In genomic region chr5:24813946-24814345, GRCm38 (mm10) we compare ENCODE assay signal across 15 mouse cellular contexts. TPM values are rescaled to one million over a fixed set of nuclear protein-coding genes. Genes with fewer than 3 reads are reported as not detected.
DNase-seq lines count a peak whose midpoint lies in the region; ATAC-seq and TF ChIP-seq lines count a peak whose summit lies in the region.
"Had no signal": no experiment of that assay in that cellular context is flagged by ENCODE, and none has a peak within 500 bp of the region (broad histone marks: within the 10 kb centered on the region; RNA-seq: fewer than 3 reads in every experiment).

No protein-coding gene starts in this region.

- H3K4me2 ChIP-seq in lung, embryonic 15.5 days = no peak overlapping the region
- H3K4me2 ChIP-seq in forebrain, embryonic 12.5 days = no peak overlapping the region
- H3K4me2 ChIP-seq: heart, embryonic 11.5 days; hindbrain, embryonic 13.5 days had no signal

- no peak overlapping the region for H3K9ac ChIP-seq in lung, embryonic 15.5 days
- H3K9ac ChIP-seq in forebrain, embryonic 12.5 days = no peak overlapping the region
- H3K9ac ChIP-seq: hindbrain, embryonic 13.5 days had no signal

- H3K4me3 ChIP-seq in lung, embryonic 15.5 days = no peak overlapping the region
- H3K4me3 ChIP-seq in lung, adult 2 months (replicated peaks; ENCODE audit: extremely low read depth, low read depth, low read length) = no peak overlapping the region
- H3K4me3 ChIP-seq in forebrain, embryonic 12.5 days (replicated peaks) = no peak overlapping the region
- H3K4me3 ChIP-seq: hindbrain, embryonic 13.5 days had no signal

- H3K27ac ChIP-seq in lung, embryonic 15.5 days = peak overlapping the region; percentile 74
- H3K27ac ChIP-seq in forebrain, embryonic 12.5 days = no peak overlapping the region
- H3K27ac ChIP-seq: hindbrain, embryonic 13.5 days had no signal

- H3K9me3 ChIP-seq in lung, embryonic 15.5 days = no peaks in the 10 kb centered on the region
- H3K9me3 ChIP-seq in forebrain, embryonic 12.5 days = no peaks in the 10 kb centered on the region
- H3K9me3 ChIP-seq: hindbrain, embryonic 13.5 days had no signal

- peak; percentile 75 for DNase-seq in heart, adult 11 months
- DNase-seq in heart, adult 18-20 months = no peak
- no peak for DNase-seq in lung, adult 2 months
- no peak for DNase-seq in spleen, postnatal 36 days (ENCODE audit: low spot score in 2 of 2)
- DNase-seq: cerebellum, adult 11-12 months; retina, postnatal 1 day; thymus, postnatal 14 days had no signal

- peaks cover 53% of the 10 kb centered on the region for H3K36me3 ChIP-seq in lung, embryonic 15.5 days
- H3K36me3 ChIP-seq in forebrain, embryonic 12.5 days (replicated peaks) = peaks cover 71% of the 10 kb centered on the region

- WGBS in lung, embryonic 15.5 days = 33% methylated on average over 3 of the region's 3 CpGs
- WGBS in lung, adult 2 months = 34% methylated on average over 3 of the region's 3 CpGs
- 95% methylated on average over 3 of the region's 3 CpGs for WGBS in forebrain, embryonic 12.5 days

- TF ChIP-seq POLR2A in lung, adult 2 months (IDR thresholded peaks at IDR 0.05; ENCODE audit: borderline replicate concordance, extremely low read depth, low read depth, low read length) = no peak

- TF ChIP-seq CTCF in lung, adult 2 months (IDR thresholded peaks at IDR 0.05; ENCODE audit: insufficient read depth, low read length) = no peak

- H3K4me1 ChIP-seq in lung, embryonic 15.5 days = 0 out of 2 replicates have a peak, but pooled peaks cover 6% of the 10 kb centered on the region
- H3K4me1 ChIP-seq in lung, adult 2 months (ENCODE audit: control insufficient read depth, insufficient read depth, low read length) = peaks cover 7% of the 10 kb centered on the region
- peaks cover 3% of the 10 kb centered on the region; the same call in 1 of the 2 replicates for H3K4me1 ChIP-seq in forebrain, embryonic 12.5 days

- H3K27me3 ChIP-seq in lung, embryonic 15.5 days = no peaks in the 10 kb centered on the region
- no peaks in the 10 kb centered on the region for H3K27me3 ChIP-seq in forebrain, embryonic 12.5 days
- H3K27me3 ChIP-seq: hindbrain, embryonic 13.5 days had no signal

- ATAC-seq in lung, embryonic 15.5 days (ENCODE audit: borderline replicate concordance, extremely low read depth, low FRiP score, low TSS enrichment) = peak; percentile 57; the same call in 1 of the 2 replicates
- ATAC-seq in granulocyte monocyte progenitor cell, adult 5-6 weeks (replicated peaks; ENCODE audit: poor library complexity, severe bottlenecking) = peak; percentile 95
- ATAC-seq in neutrophil, adult 5-6 weeks (ENCODE audit: extremely low read depth, insufficient number of reproducible peaks, low FRiP score, poor library complexity, severe bottlenecking) = 0 out of 2 replicates have a peak, but pooled peaks have one; percentile 19
- no peak for ATAC-seq in forebrain, embryonic 12.5 days (ENCODE audit: low FRiP score)

RNA-seq across cellular contexts. Expression of gene Rheb, which starts 28.5 kb away (rescaled TPM):
- 10 to 100 TPM; 82.6 to 85.7 TPM for total RNA-seq in heart, adult 18-20 months (2021)
- 201 and 202 TPM in 2 replicates for polyA plus RNA-seq in lung, embryonic 15.5 days (2015; fragmentation: Nextera tagmentation; extraction: Ambion mirVana)
- 27.1 and 28.9 TPM in 2 replicates for polyA plus RNA-seq in lung, adult 2 months (2012; rRNA removed)
- 71.9 and 104 TPM in 2 replicates for total RNA-seq in granulocyte monocyte progenitor cell, adult 5-6 weeks (2014; fragmentation: Nextera tagmentation)
- 67.8 and 78.2 TPM in 2 replicates for total RNA-seq in granulocyte monocyte progenitor cell, adult 5-6 weeks (2017)
- 48.2 and 59.8 TPM in 2 replicates for total RNA-seq in neutrophil, adult 5-6 weeks (2017)
- 188 and 201 TPM in 2 replicates for polyA plus RNA-seq in forebrain, embryonic 12.5 days (2016; fragmentation: Nextera tagmentation; extraction: Ambion mirVana)

RNA-seq across cellular contexts. Expression of gene Crygn, which starts 56.1 kb away (rescaled TPM):
- total RNA-seq in heart, adult 18-20 months (2021) = not detected
- polyA plus RNA-seq in lung, embryonic 15.5 days (2015; fragmentation: Nextera tagmentation; extraction: Ambion mirVana) = 2.0 and 2.2 TPM in 2 replicates
- polyA plus RNA-seq in lung, adult 2 months (2012; rRNA removed) = 0.27 and 0.28 TPM in 2 replicates
- not detected in 2 replicates for total RNA-seq in granulocyte monocyte progenitor cell, adult 5-6 weeks (2014; fragmentation: Nextera tagmentation)
- total RNA-seq in granulocyte monocyte progenitor cell, adult 5-6 weeks (2017) = not detected in 2 replicates
- total RNA-seq in neutrophil, adult 5-6 weeks (2017) = 5.3 TPM in 1 of 2 replicates, not detected in the other
- not detected in 2 replicates for polyA plus RNA-seq in forebrain, embryonic 12.5 days (2016; fragmentation: Nextera tagmentation; extraction: Ambion mirVana)
- total RNA-seq: left cerebral cortex, postnatal 25 days had no signal
- polyA plus RNA-seq: C2C12 had no signal
